Mouse (Mus musculus) intestine, embryonic 15.5 days (tissue): ENCODE data around the gene Spns1. TPM values are rescaled to one million over a fixed set of nuclear protein-coding genes. Genes with fewer than 3 reads are reported as not detected.

Source experiments
- ATAC-seq: fragments of 200-750 bp; cut with Nextera tagmentation; 2 replicates; pipeline ENCODE4 v1.8.0; 2017; ENCODE audit warnings: moderate TSS enrichment, moderate library complexity
- H3K27ac ChIP-seq: fragments of 300-500 bp; sonication (generic); 2 replicates; pipeline ENCODE4 v1.5.1; 2015; ENCODE audit warnings: mild to moderate bottlenecking, inconsistent platforms
- H3K27me3 ChIP-seq: fragments of 300-500 bp; sonication (generic); replicated peaks from 2 replicates; pipeline ENCODE4 v1.6.1; 2015; ENCODE audit warnings: inconsistent platforms
- H3K36me3 ChIP-seq: fragments of 300-500 bp; sonication (generic); 2 replicates; pipeline ENCODE4 v1.6.1; 2015; ENCODE audit warnings: inconsistent platforms
- H3K4me1 ChIP-seq: fragments of 300-500 bp; sonication (generic); replicated peaks from 2 replicates; pipeline ENCODE4 v1.6.1; 2015; ENCODE audit warnings: inconsistent platforms
- H3K4me2 ChIP-seq: fragments of 300-500 bp; sonication (generic); replicated peaks from 2 replicates; pipeline ENCODE4 v1.6.1; 2015; ENCODE audit warnings: mild to moderate bottlenecking, inconsistent platforms
- H3K4me3 ChIP-seq: fragments of 300-500 bp; sonication (generic); replicated peaks from 2 replicates; pipeline ENCODE4 v1.5.1; 2015; ENCODE audit warnings: inconsistent platforms
- H3K9ac ChIP-seq: fragments of 300-500 bp; sonication (generic); 2 replicates; pipeline ENCODE4 v1.6.1; 2015; ENCODE audit warnings: inconsistent platforms
- H3K9me3 ChIP-seq: fragments of 300-500 bp; sonication (generic); 2 replicates; pipeline ENCODE4 v1.6.1; 2016; ENCODE audit warnings: inconsistent platforms
- WGBS: fragments of 180-500 bp; shearing (Covaris S2); methylation state at CpG from one replicate; pipeline ENCODE4 v1.1.7; 2015; 5-methylcytosine and 5-hydroxymethylcytosine counted together
- polyA plus RNA-seq: library from polyadenylated mRNA; unstranded; fragments of >200 nt; fragmentation: Nextera tagmentation; extraction: Ambion mirVana; gene quantifications from 2 replicates; pipeline ENCODE4 v1.2.1, GENCODE M21; 2015

Spns1 gene
- polyA plus RNA-seq, 1 experiment from 2014 or later: 53.4 TPM

DNA sequence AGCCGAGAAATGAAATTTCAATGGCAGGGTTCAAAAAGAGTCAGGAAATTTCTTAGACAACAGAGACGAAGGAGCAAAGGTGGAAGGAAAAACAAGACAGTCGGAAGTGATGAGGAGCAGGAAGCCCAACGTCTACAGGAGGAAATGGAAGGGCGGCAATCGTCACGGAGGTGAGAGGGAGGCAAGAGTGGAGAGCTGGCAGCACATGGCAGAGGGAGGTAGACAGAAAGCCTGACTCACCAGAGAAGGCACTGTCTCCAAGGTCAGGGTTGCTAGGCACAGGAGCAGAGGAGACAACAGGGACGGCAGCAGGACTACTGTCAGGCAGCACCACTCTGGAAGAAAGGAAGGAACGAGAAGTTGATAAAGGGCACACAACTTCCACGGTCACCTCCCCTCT lies 9.6 kb downstream of the Spns1 start:
- Histone ChIP-seq H3K9ac (no peak overlapping the region), H3K9me3 (no peaks in the 10 kb centered on the region), H3K4me2 (no peak overlapping the region), H3K4me3 (no peak overlapping the region), H3K27me3 (no peaks in the 10 kb centered on the region), H3K4me1 (no peaks in the 10 kb centered on the region), H3K36me3 (peaks cover 16% of the 10 kb centered on the region; the same call in 1 of the 2 replicates), H3K27ac (no peak overlapping the region)
- ATAC-seq: no peak
- WGBS: 86% methylated on average over 10 of the region's 10 CpGs

- H3K4me1 ChIP-seq: no peaks in the 10 kb centered on the region
- no peak overlapping the region for H3K27ac ChIP-seq
- 77% methylated on average over 6 of the region's 6 CpGs for WGBS
- H3K4me2 ChIP-seq: no peak overlapping the region
- H3K9me3 ChIP-seq: no peaks in the 10 kb centered on the region
- H3K4me3 ChIP-seq: no peak overlapping the region
- no peaks in the 10 kb centered on the region for H3K36me3 ChIP-seq
- no peak overlapping the region for H3K9ac ChIP-seq
- no peak for ATAC-seq
- no peaks in the 10 kb centered on the region for H3K27me3 ChIP-seq
Measured at GRCm38 (mm10) chr7:126363038-126363437, 14.2 kb downstream of the Spns1 start.

DNA sequence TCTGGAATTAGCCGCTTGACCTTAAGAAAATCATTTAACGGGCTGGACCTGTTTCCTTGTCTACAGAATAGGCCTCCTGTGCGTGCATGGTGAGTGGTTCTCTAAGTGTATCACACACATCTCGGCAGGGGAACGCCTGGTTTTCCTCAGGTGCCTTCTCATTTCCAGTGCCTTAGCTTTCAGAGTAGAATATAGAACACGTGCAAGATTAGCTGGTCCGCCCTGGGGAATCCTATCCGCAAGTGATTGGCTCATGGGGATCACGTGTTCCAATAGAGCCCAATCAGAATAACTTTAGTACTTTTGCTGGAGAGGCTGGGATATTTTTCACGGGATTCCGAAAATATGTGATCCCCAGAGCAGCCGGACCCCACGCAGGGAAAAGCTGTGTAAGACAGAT lies 18.2 kb downstream of the Spns1 start:
- Histone ChIP-seq H3K4me1 (no peaks in the 10 kb centered on the region), H3K9me3 (no peaks in the 10 kb centered on the region), H3K27ac (no peak overlapping the region), H3K27me3 (no peaks in the 10 kb centered on the region), H3K36me3 (no peaks in the 10 kb centered on the region), H3K4me2 (no peak overlapping the region), H3K9ac (no peak overlapping the region), H3K4me3 (no peak overlapping the region)
- no peak for ATAC-seq
- 61% methylated on average over 13 of the region's 13 CpGs for WGBS

- no peak for ATAC-seq
- no peak overlapping the region for H3K4me2 ChIP-seq
- no peaks in the 10 kb centered on the region for H3K27me3 ChIP-seq
- no peak overlapping the region for H3K27ac ChIP-seq
- no peak overlapping the region for H3K9ac ChIP-seq
- 88% methylated on average over 9 of the region's 9 CpGs for WGBS
- no peaks in the 10 kb centered on the region for H3K9me3 ChIP-seq
- H3K4me1 ChIP-seq: no peaks in the 10 kb centered on the region
- H3K36me3 ChIP-seq: no peaks in the 10 kb centered on the region
- no peak overlapping the region for H3K4me3 ChIP-seq
Measured at GRCm38 (mm10) chr7:126358413-126358812, 18.8 kb downstream of the Spns1 start.

DNA sequence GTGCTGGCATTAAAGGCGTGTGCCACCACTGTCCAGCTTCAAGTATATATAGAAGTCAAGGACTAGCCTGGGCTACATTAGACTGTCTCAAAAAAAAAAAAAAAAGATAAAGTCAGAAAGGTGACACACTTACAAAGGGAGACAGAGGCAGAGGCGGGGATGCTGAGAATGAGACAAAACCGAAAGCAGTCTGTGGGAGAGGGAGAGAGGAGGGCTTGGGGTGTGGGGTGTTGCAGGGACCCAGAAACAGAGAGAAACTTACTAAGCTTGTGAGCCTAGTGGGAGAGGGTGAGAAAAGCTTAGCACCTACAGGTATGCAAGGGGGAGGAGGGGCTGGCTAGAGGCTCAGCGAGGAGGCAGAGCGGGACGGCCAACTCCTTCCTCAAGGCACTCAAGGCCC lies 19.4 kb downstream of the Spns1 start:
- Histone ChIP-seq H3K9me3 (no peaks in the 10 kb centered on the region), H3K27ac (no peak overlapping the region), H3K9ac (no peak overlapping the region), H3K4me2 (no peak overlapping the region), H3K4me1 (no peaks in the 10 kb centered on the region), H3K36me3 (no peaks in the 10 kb centered on the region), H3K4me3 (no peak overlapping the region), H3K27me3 (no peaks in the 10 kb centered on the region)
- no peak for ATAC-seq
- WGBS: 78% methylated on average over 6 of the region's 6 CpGs

GRCm38 (mm10) chr7:126356793-126357591 lies 20.3 kb downstream of the Spns1 start:
- Histone ChIP-seq H3K36me3 (no peaks in the 10 kb centered on the region), H3K9ac (no peak overlapping the region), H3K4me3 (no peak overlapping the region), H3K27ac (no peak overlapping the region), H3K4me1 (no peaks in the 10 kb centered on the region), H3K9me3 (no peaks in the 10 kb centered on the region), H3K27me3 (no peaks in the 10 kb centered on the region), H3K4me2 (no peak overlapping the region)
- WGBS: 38% methylated on average over 7 of the region's 7 CpGs
- ATAC-seq: peak; percentile 47; the same call in 1 of the 2 replicates

- Histone ChIP-seq H3K4me3 (no peak overlapping the region), H3K4me2 (no peak overlapping the region), H3K27me3 (no peaks in the 10 kb centered on the region), H3K9ac (no peak overlapping the region), H3K36me3 (no peaks in the 10 kb centered on the region), H3K27ac (no peak overlapping the region), H3K4me1 (0 out of 2 replicates have a peak, but pooled peaks cover 2% of the 10 kb centered on the region), H3K9me3 (no peaks in the 10 kb centered on the region)
- 43% methylated on average over 5 of the region's 5 CpGs for WGBS
- no peak; the same call in 1 of the 2 replicates for ATAC-seq
Measured at GRCm38 (mm10) chr7:126355847-126356597, 21.2 kb downstream of the Spns1 start.

GRCm38 (mm10) chr7:126354738-126355614 lies 22.3 kb downstream of the Spns1 start:
- Histone ChIP-seq H3K27me3 (no peaks in the 10 kb centered on the region), H3K4me2 (no peak overlapping the region), H3K4me3 (no peak overlapping the region), H3K27ac (no peak overlapping the region), H3K36me3 (no peaks in the 10 kb centered on the region), H3K9ac (no peak overlapping the region), H3K9me3 (no peaks in the 10 kb centered on the region), H3K4me1 (0 out of 2 replicates have a peak, but pooled peaks cover 2% of the 10 kb centered on the region)
- ATAC-seq: no peak
- 41% methylated on average over 14 of the region's 14 CpGs for WGBS

DNA sequence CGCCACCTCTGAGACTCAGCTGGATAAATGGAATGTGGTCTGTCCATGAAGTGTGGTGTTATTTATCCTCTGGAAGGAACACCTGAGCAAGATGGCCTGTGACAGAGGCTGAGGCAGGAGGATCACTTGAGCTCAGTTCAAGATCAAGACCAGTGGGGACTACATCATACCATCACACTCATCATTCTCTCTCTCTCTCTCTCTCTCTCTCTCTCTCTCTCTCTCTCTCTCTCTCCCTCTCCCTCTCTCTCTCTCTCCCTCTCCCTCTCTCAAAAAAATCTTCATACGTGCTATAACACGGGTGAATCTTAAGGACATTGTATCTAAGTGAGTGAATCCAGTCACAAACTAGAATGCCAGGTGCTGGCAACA lies 23.3 kb downstream of the Spns1 start:
- Histone ChIP-seq H3K9ac (no peak overlapping the region), H3K27me3 (no peaks in the 10 kb centered on the region), H3K4me1 (0 out of 2 replicates have a peak, but pooled peaks cover 2% of the 10 kb centered on the region), H3K9me3 (no peaks in the 10 kb centered on the region), H3K4me2 (no peak overlapping the region), H3K4me3 (no peak overlapping the region), H3K27ac (no peak overlapping the region), H3K36me3 (no peaks in the 10 kb centered on the region)
- ATAC-seq: no peak
- 89% methylated on average over 3 of the region's 3 CpGs for WGBS

DNA sequence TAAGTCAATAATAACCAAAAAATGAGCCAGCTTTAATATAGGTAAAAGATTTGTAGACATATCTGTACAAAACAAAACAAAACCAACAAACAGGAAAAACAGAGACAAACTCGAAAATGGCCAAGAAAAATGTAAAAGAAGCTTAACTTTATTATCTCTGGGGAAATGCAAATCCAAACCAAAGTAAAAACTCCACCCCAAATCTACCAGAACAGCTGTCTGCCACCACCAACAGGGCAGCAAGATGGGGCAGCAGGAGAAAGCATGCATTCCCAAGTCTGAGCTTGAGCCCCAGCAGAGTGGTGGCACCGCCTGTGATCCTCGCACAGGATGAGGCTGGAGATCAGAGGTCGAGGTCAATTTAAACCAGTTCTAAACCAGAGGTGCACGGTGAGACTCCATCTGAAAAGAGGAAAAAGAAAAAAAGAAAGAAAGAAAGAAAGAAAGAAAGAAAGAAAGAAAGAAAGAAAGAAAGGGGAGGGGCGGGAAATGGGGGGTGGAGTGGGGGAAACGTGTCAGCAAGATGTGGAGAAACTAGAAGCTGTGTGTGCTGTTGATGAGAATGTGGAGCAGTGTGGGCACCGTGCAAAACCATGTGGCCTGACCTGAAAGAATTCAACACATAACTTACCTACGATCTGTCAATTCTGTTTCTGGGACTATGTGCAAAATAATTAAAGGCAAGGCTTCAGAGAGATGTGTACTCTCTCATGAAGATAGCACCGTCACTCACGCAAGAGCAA lies 23.8 kb downstream of the Spns1 start:
- Histone ChIP-seq H3K4me3 (no peak overlapping the region), H3K4me1 (0 out of 2 replicates have a peak, but pooled peaks cover 2% of the 10 kb centered on the region), H3K36me3 (no peaks in the 10 kb centered on the region), H3K9ac (no peak overlapping the region), H3K4me2 (no peak overlapping the region), H3K9me3 (no peaks in the 10 kb centered on the region), H3K27me3 (no peaks in the 10 kb centered on the region), H3K27ac (no peak overlapping the region)
- WGBS: 65% methylated on average over 11 of the region's 11 CpGs
- ATAC-seq: no peak

DNA sequence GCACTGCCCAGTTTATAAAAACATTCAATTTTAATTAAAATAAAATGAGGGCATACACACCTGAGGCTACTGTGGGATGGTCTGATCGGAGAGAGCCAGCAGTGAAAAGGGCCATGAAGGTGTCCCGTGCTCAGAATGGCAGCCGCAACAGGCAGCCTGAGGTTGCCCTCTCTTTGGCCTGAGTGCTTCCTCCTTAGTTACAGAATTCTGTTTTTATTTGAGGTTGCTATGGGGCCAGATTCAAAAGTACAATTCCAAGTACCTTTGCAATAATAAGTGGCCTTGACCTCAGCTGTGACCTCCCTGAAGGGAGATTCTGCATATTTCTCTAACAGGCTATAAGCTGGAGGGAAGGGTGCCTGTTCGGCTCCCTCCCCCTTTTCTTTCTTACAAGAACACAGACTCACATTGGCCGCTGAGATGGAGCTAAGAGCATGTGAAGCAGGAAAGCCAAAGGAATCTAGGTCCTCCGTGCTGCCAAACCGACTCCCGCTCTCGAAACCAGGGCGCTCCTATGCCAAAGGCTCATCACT lies 25.8 kb downstream of the Spns1 start:
- H3K9ac ChIP-seq: no peak overlapping the region
- no peaks in the 10 kb centered on the region for H3K36me3 ChIP-seq
- H3K27me3 ChIP-seq: no peaks in the 10 kb centered on the region
- H3K27ac ChIP-seq: no peak overlapping the region
- no peak for ATAC-seq
- H3K4me3 ChIP-seq: no peak overlapping the region
- no peaks in the 10 kb centered on the region for H3K9me3 ChIP-seq
- H3K4me2 ChIP-seq: no peak overlapping the region
- 0 out of 2 replicates have a peak, but pooled peaks cover 2% of the 10 kb centered on the region for H3K4me1 ChIP-seq
- 54% methylated on average over 10 of the region's 10 CpGs for WGBS
